Mouse (Mus musculus): ENCODE data around the gene Bsnd.

GRCm38 (mm10) chr4:106462524-106462923, 29.6 kb downstream of the Bsnd start:
- TF ChIP-seq CTCF (IDR thresholded peaks at IDR 0.05; ENCODE audit: low read depth) (no peak), EP300 (optimal IDR thresholded peaks at IDR 0.05) (no peak)

All from stomach, postnatal 0 days (tissue).